ENCODE assay signal across 18 mouse cellular contexts in the genomic region with DNA sequence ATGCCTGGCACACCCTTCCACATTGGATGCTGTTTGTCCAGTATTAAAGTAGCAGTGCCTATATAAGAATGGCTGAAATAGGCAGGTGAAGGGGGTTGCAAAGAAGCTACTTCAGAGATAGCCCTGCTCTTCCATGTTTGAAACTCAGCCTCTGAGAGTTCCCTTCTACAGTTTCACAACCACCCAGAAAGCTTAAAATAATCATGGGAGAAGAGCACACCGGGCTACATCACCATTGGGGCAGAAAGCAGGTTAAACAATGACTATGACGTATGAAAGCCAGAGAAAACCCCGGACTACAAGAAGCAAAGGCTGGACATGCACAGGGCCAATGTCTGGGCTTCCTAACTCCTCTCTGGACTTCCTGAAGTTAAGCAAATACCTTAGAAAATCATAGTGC.
"Had no signal": no experiment of that assay in that cellular context is flagged by ENCODE, and none has a peak within 500 bp of the region (broad histone marks: within the 10 kb centered on the region; RNA-seq: fewer than 3 reads in every experiment).

No protein-coding gene starts in this region.

- H3K27ac ChIP-seq: left cerebral cortex, adult 2 months; liver, embryonic 14.5 days; midbrain, embryonic 12.5 days; neural tube, embryonic 13.5 days had no signal

- H3K4me3 ChIP-seq: intestine, embryonic 15.5 days; left cerebral cortex, adult 2 months; limb, embryonic 12.5 days; midbrain, embryonic 12.5 days; myocyte; neural tube, embryonic 13.5 days had no signal

- H3K36me3 ChIP-seq: intestine, embryonic 15.5 days; limb, embryonic 12.5 days; midbrain, embryonic 12.5 days; neural tube, embryonic 13.5 days had no signal

- H3K9me3 ChIP-seq: intestine, embryonic 15.5 days; limb, embryonic 12.5 days; midbrain, embryonic 12.5 days; neural tube, embryonic 13.5 days had no signal

- ATAC-seq: midbrain, embryonic 16.5 days had no signal

- H3K27me3 ChIP-seq: intestine, embryonic 15.5 days; limb, embryonic 12.5 days; midbrain, embryonic 12.5 days; neural tube, embryonic 13.5 days had no signal

- DNase-seq: kidney, postnatal 14 days; layer of hippocampus, postnatal 36 days; lung, adult 2 months; lung, postnatal 14 days; lung, postnatal 4 days; retina, postnatal 1 day; right cerebral cortex, postnatal 25 days; thymus, adult 18-20 months; thymus, postnatal 36 days had no signal

- H3K4me2 ChIP-seq: intestine, embryonic 15.5 days; limb, embryonic 12.5 days; liver, embryonic 11.5 days; midbrain, embryonic 12.5 days; neural tube, embryonic 13.5 days had no signal

- H3K9ac ChIP-seq: intestine, embryonic 15.5 days; limb, embryonic 12.5 days; liver, embryonic 14.5 days; midbrain, embryonic 12.5 days; neural tube, embryonic 13.5 days had no signal
